Mouse (Mus musculus) heart, postnatal 36 days (tissue): Measurements from ENCODE around the gene Smyd3. TPM values are rescaled to one million over a fixed set of nuclear protein-coding genes. Genes with fewer than 3 reads are reported as not detected.

Source experiments
- DNase-seq, 2 experiments: peaks; one replicate each; pipeline ENCODE4 v3.0.0; 2021 to 2022
- intact Hi-C: fragments of 180-260 bp; cut with DNase I; formaldehyde crosslinking; loops from one replicate; pipeline ENCODE4 v1.15.1; 2025
- total RNA-seq, 2 experiments: library from RNA; stranded (reverse); gene quantifications; 2 replicates each; pipeline ENCODE4 v1.2.3; 2021

Smyd3 gene
- total RNA-seq, 2 experiments from 2014 or later = 6.9 to 7.2 TPM

- intact Hi-C loops = no loop called here
- DNase-seq = no peak
These were observed 267.5 kb downstream of the Smyd3 start for GRCm38 (mm10) chr1:179250388-179250787.

GRCm38 (mm10) chr1:179243554-179243953 lies 274.3 kb downstream of the Smyd3 start:
- DNase-seq = no peak
- intact Hi-C loops = no loop called here

DNA sequence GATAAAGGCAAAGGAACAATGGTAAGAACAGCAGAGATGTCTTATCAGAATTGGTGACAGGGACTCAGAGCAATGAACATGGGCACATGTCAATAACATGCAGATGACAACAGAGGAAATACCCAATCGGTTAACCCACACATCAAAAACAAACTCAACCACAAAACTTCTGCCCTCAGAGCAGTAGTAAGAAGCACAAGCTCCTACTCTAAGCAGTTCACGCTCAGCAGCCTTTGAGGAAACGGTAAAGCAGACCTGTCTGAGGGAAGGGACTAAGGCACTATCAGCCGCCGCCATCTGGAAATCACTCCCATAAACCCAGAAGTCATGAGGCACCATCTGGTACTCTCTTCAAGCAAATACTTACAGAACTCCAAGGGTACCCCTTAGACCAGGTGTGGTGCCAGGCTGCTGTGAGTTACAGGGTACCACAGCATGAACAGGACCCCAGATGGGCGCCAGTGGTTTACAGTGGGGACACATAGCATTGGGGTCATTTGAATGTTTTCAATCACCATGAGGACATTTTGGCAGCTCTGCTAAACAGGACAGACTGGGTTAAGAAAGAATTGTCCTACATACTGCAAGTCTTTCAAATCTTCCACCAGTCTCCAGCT lies 277.1 kb downstream of the Smyd3 start:
- intact Hi-C loops = no loop called here
- no peak for DNase-seq

- no peak for DNase-seq
- intact Hi-C loops = no loop called here
These were observed 279.2 kb downstream of the Smyd3 start for GRCm38 (mm10) chr1:179238639-179239038.

DNA sequence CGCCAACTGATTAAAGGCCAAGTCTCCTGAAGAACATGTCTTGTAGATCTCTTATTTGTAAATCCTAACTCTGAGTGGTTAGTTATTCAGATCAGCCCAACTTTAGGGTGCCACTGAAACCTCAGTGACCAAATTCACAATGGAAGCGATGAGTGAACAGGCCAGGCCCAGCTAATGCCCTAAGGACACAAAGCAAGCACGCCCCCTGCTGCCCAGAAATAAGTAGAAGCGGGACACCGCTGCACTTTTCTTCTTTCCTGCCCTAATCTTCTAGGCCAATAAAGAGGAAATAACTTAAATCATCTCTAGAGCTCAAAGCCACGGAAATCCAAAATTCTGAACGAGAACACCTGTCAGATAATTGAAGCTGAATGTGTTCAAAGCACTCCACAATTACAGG lies 279.9 kb downstream of the Smyd3 start:
- no peak for DNase-seq
- intact Hi-C loops = no loop called here

DNA sequence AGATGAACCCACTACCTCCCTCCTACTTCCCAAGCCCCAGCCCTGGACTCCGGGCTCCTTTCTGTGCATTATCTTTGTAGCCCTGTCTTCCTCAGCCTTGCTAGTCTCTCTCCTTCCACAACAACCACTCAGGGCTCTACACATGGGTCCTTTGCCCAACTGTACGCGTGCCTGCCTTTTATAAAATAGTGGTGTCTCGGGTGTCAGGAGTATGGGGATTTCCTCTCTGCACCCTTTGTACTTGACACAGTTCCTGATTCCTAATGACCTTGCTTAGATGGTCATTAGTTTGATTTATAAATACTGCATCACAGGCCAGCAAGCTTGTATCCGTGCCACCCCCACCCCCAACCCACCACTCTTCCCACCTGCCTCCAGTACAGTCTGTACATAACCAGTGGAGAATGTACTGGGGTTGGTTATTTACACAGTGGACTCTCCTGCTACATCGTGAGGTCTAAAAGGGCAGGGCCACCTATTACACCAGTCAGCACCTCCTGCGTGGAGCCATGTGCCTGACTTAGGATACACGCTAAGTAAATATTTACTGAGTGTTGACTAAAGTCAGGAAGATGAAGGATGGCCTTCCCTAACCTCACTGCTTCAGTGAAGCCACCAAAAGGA lies 281.5 kb downstream of the Smyd3 start:
- intact Hi-C loops = no loop called here
- no peak for DNase-seq

GRCm38 (mm10) chr1:179231777-179232661 lies 285.8 kb downstream of the Smyd3 start:
- intact Hi-C loops = loop anchor here (2.0 to 5.0 kb wide), 3 partner anchors 90 to 705 kb away; no protein-coding TSS in a partner anchor
- DNase-seq = peak; percentile 44 to 71

DNA sequence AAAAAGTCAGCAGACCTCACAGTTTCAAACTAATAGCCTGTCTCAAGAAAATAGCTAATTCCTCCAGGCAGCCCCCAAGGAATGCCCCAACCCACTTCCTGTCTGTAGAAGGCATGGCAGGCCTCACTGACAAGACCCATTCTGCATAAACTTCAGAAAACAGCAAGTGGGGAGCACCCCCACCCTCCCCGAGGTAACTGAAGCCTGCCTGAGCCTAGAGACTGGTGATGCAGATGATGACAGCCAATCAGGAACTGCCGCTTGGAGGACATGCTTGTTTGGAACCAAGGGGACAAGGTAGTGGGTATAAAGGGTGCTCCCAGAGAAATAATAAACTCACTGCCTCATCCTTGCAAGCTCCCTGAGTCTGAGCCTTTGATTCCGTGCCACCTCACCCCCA lies 288.3 kb downstream of the Smyd3 start:
- DNase-seq = no peak
- intact Hi-C loops = no loop called here

DNA sequence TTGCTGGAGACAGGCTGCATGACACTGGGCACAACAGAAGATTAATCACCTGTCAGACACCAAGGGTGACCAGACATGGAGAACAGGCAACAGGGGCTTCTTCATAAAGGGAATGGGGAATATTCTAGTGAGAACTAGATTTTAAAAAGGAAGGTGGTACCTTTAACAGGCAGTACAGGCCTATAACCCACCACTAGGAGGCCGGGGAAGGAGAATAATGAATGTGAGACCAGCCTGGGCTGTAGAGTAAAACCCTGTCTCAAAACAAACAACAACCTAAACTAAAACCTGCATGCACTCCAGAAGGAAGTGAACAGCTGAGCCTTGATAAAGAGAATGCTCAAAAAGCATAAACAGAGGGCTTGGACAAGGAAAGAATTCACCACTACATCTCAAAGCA lies 297.6 kb downstream of the Smyd3 start:
- no peak for DNase-seq
- intact Hi-C loops = no loop called here

GRCm38 (mm10) chr1:179218061-179218460 lies 299.8 kb downstream of the Smyd3 start:
- DNase-seq = no peak
- intact Hi-C loops = no loop called here

DNA sequence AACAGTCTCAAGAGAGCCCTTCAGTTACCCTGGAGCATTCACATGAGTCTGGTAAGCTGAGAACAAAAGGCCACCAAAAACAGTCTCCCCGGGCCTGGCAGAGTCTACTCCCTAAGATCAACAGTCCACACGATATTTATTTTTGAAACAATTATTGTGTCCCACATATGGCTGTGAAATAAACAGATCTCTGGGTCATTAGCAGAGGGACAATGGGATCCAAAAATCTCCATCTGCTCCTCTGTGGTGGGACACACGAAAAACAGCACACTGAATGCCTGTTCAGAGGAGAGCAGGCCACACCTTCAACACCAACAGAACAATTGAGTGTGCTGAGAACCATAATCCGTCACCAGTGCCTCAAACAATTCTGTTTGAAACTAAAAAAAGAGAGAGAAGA lies 300.8 kb downstream of the Smyd3 start:
- no peak for DNase-seq
- intact Hi-C loops = no loop called here

- DNase-seq = no peak
- intact Hi-C loops = no loop called here
These were observed 304.5 kb downstream of the Smyd3 start for GRCm38 (mm10) chr1:179213381-179213780.

DNA sequence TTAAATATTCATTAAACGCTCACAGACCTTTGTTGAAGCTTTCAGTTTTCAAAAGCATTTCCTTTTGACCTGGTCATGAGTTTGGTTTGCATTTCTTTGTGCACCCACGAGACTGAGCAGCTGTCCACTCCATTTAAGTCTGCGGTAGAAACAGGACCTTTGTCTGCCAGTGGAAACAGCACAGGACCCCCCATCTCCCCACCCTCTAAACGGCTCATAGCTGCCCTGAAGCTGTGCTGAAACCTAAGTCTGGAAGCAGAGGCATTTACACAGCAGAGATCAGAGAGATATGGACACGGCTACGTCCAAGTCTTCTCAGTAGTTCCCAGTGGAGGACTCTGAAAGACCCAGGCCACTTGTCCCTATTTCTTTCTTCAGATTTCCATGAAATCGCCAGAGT lies 305.5 kb downstream of the Smyd3 start:
- intact Hi-C loops = no loop called here
- DNase-seq = no peak

DNA sequence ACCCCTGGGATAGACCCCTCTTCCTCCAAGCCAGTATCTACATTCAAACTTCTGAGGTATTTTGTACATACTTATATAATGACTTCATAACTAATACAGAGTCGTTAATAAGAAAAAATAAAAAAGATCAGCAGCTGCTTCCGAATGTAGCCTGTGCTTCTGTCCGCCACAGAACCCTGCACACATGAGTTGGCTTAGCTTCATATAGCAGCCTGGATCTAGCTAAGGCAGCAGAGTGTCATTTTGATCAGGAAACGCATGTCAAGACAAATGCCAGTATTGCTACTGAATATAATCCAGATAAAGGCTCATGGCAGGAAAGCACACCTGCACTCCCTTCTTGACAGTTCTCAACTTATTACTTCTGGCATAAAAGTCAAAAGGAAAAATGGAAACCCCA lies 306.5 kb downstream of the Smyd3 start:
- DNase-seq = no peak

DNA sequence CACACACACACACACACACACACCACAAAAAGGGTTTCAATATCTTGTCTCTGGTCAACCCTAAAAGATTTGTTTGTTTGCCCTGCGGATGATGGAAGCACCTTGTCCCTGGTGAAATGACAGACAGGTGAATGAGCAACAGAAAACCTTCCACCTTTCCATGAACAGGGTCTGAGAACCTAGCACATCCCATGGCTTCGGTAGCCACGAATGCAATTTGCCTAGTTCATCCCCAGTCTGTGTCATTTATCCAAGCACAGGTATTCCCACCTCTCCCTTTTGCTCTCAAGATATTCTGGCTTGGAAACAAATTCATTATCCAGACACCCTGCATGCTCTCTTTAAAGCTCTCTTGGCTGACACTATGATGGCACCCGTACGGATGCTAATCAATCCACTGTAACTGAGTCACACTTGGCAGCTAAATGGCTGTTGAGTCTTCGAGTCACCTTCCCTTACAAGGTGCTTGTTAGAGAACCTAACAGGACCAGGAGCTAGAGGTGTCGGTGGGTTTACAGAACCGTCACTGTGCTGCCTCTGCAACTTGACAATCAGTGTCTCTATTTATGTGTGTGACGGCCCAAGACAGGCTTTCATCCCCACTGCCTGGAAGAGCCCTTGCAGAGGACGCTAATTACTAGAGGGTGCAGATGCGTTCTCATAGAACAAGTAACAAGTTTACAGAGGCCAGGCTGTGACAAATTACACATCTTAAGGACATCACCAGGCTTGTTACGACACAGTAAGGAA lies 309.8 kb downstream of the Smyd3 start:
- DNase-seq = no peak
- intact Hi-C loops = no loop called here

More for the DNA sequence above, 306.5 kb downstream of the Smyd3 start:
- intact Hi-C loops = no loop called here

- intact Hi-C loops = no loop called here
- no peak for DNase-seq
These were observed 310.6 kb downstream of the Smyd3 start for GRCm38 (mm10) chr1:179207180-179207741.

GRCm38 (mm10) chr1:179198517-179199200 lies 319.2 kb downstream of the Smyd3 start:
- intact Hi-C loops = no loop called here
- DNase-seq = no peak

GRCm38 (mm10) chr1:179197821-179198516 lies 319.9 kb downstream of the Smyd3 start:
- DNase-seq = no peak

DNA sequence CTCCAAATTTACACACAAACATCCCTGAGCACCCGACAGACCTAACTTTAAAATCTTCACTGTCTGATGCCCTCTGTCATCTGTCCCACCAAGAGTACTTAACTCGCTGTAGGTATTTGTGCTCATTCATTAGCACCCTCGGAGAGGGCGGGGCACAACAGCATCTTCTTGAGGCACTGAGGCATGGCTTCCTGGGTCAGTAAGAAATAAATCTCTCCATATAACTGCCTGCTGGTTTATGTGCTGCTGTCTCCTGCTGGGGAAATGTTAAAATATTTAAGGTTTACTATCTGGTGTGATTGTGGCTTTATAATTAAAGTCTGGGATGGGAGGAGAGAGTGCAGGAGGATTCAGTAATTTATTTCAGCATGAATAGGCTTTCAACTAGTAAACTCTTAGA lies 320.7 kb downstream of the Smyd3 start:
- DNase-seq = no peak
- intact Hi-C loops = no loop called here

More at GRCm38 (mm10) chr1:179197821-179198516, 319.9 kb downstream of the Smyd3 start:
- intact Hi-C loops = no loop called here
